13 mouse cellular contexts compared by ENCODE assay signal in the genomic region with DNA sequence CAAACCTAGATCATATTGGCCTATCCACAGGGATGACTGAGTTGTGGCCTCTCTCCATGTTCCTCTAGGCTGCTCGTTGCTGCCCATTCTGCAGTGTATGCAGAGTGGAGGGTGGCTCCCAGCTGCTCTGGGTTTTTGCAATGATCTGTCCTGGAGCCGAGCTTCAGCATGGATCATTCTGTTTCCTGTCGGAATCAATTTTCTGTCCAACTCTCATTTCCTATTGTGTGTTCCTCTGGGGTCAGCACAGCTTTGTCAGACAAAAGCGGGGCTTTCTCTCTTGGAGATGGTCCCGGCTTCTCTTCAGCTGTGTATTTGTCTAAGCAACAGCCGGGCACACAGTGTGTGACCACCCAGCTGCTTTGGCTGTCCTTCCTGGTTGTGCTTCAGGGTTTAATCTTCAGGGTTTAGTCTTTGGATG.
DNase-seq lines count a peak whose midpoint lies in the region; ATAC-seq lines count a peak whose summit lies in the region.
"Had no signal": no experiment of that assay in that cellular context is flagged by ENCODE, and none has a peak within 500 bp of the region (broad histone marks: within the 10 kb centered on the region; RNA-seq: fewer than 3 reads in every experiment).

No protein-coding gene starts in this region.

- H3K36me3 ChIP-seq in forebrain, embryonic 14.5 days (ENCODE audit: control insufficient read depth, insufficient read depth, low read length): no peaks in the 10 kb centered on the region
- H3K36me3 ChIP-seq in forebrain, embryonic 12.5 days (replicated peaks): no peaks in the 10 kb centered on the region
- no peaks in the 10 kb centered on the region; the same call in 1 of the 2 replicates for H3K36me3 ChIP-seq in embryonic facial prominence, embryonic 10.5 days (replicated peaks)
- no peaks in the 10 kb centered on the region for H3K36me3 ChIP-seq in midbrain, embryonic 13.5 days
- H3K36me3 ChIP-seq: G1E; limb, embryonic 13.5 days had no signal

- 64% methylated on average over 6 of the region's 6 CpGs for WGBS in forebrain, embryonic 14.5 days
- 64% methylated on average over 6 of the region's 6 CpGs for WGBS in forebrain, embryonic 12.5 days
- WGBS in embryonic facial prominence, embryonic 10.5 days: 63% methylated on average over 6 of the region's 6 CpGs
- WGBS in midbrain, embryonic 13.5 days: 29% methylated on average over 6 of the region's 6 CpGs

- H3K27ac ChIP-seq in forebrain, embryonic 14.5 days (ENCODE audit: low read depth, low read length): no peak overlapping the region
- no peak overlapping the region for H3K27ac ChIP-seq in forebrain, embryonic 12.5 days
- peak overlapping the region; percentile 51 for H3K27ac ChIP-seq in embryonic facial prominence, embryonic 10.5 days (replicated peaks)
- H3K27ac ChIP-seq in midbrain, embryonic 13.5 days: peak overlapping the region; percentile 3; the same call in 1 of the 2 replicates
- H3K27ac ChIP-seq: limb, embryonic 13.5 days had no signal

- no peak overlapping the region for H3K4me2 ChIP-seq in forebrain, embryonic 14.5 days (ENCODE audit: low read length)
- no peak overlapping the region for H3K4me2 ChIP-seq in forebrain, embryonic 12.5 days
- H3K4me2 ChIP-seq in midbrain, embryonic 13.5 days (replicated peaks): no peak overlapping the region
- H3K4me2 ChIP-seq: limb, embryonic 13.5 days had no signal

- no peak overlapping the region for H3K4me3 ChIP-seq in forebrain, embryonic 14.5 days (ENCODE audit: low read depth, low read length)
- H3K4me3 ChIP-seq in forebrain, embryonic 12.5 days (replicated peaks): no peak overlapping the region
- H3K4me3 ChIP-seq in embryonic facial prominence, embryonic 10.5 days: no peak overlapping the region
- no peak overlapping the region for H3K4me3 ChIP-seq in midbrain, embryonic 13.5 days (replicated peaks)
- H3K4me3 ChIP-seq: limb, embryonic 13.5 days had no signal

- H3K9me3 ChIP-seq in forebrain, embryonic 14.5 days (replicated peaks; ENCODE audit: control insufficient read depth, low read length): no peaks in the 10 kb centered on the region
- no peaks in the 10 kb centered on the region for H3K9me3 ChIP-seq in forebrain, embryonic 12.5 days
- H3K9me3 ChIP-seq in embryonic facial prominence, embryonic 10.5 days: no peaks in the 10 kb centered on the region
- H3K9me3 ChIP-seq in midbrain, embryonic 13.5 days: no peaks in the 10 kb centered on the region
- H3K9me3 ChIP-seq: G1E; limb, embryonic 13.5 days had no signal

- H3K27me3 ChIP-seq in forebrain, embryonic 14.5 days (replicated peaks; ENCODE audit: control insufficient read depth, insufficient read depth, low read length): no peaks in the 10 kb centered on the region
- no peaks in the 10 kb centered on the region for H3K27me3 ChIP-seq in forebrain, embryonic 12.5 days
- no peaks in the 10 kb centered on the region for H3K27me3 ChIP-seq in embryonic facial prominence, embryonic 10.5 days (replicated peaks; ENCODE audit: low read depth, poor library complexity, severe bottlenecking)
- 0 out of 2 replicates have a peak, but pooled peaks cover 2% of the 10 kb centered on the region for H3K27me3 ChIP-seq in midbrain, embryonic 13.5 days
- H3K27me3 ChIP-seq: limb, embryonic 13.5 days had no signal

- no peak overlapping the region for H3K9ac ChIP-seq in forebrain, embryonic 14.5 days (ENCODE audit: low read length)
- no peak overlapping the region for H3K9ac ChIP-seq in forebrain, embryonic 12.5 days
- no peak overlapping the region for H3K9ac ChIP-seq in midbrain, embryonic 13.5 days (replicated peaks)
- H3K9ac ChIP-seq: limb, embryonic 13.5 days had no signal

- H3K4me1 ChIP-seq in forebrain, embryonic 14.5 days (ENCODE audit: control insufficient read depth, insufficient read depth, low read length): peaks cover 5% of the 10 kb centered on the region; the same call in 1 of the 2 replicates
- H3K4me1 ChIP-seq in forebrain, embryonic 12.5 days: peaks cover 9% of the 10 kb centered on the region; the same call in 1 of the 2 replicates
- peaks cover 15% of the 10 kb centered on the region for H3K4me1 ChIP-seq in embryonic facial prominence, embryonic 10.5 days
- H3K4me1 ChIP-seq in midbrain, embryonic 13.5 days (replicated peaks): peaks cover 12% of the 10 kb centered on the region

- peak; percentile 31 for DNase-seq in forebrain, embryonic 14.5 days (ENCODE audit: low spot score)
- peak; percentile 5 for DNase-seq in layer of hippocampus, adult 9-11 months
- DNase-seq in layer of hippocampus, adult 8-10 months (ENCODE audit: low spot score in 2 of 2): no peak
- no peak for DNase-seq in embryonic facial prominence, embryonic 10.5 days (ENCODE audit: low spot score)
- no peak for DNase-seq in spleen, postnatal 4 days (ENCODE audit: low spot score in 2 of 2)
- DNase-seq: heart, adult 18-20 months; heart, postnatal 4 days; right cerebral cortex, postnatal 4 days had no signal

- ATAC-seq in forebrain, embryonic 14.5 days: 0 out of 2 replicates have a peak, but pooled peaks have one; percentile 37
- ATAC-seq in forebrain, embryonic 12.5 days (ENCODE audit: low FRiP score): no peak
- peak; percentile 69 for ATAC-seq in midbrain, embryonic 13.5 days
- ATAC-seq in monocyte, adult 5-6 weeks (replicated peaks; ENCODE audit: insufficient number of reproducible peaks, low FRiP score, low TSS enrichment, poor library complexity, severe bottlenecking): no peak

Comparison
In these comparisons a context has a peak if more than half of its experiments do, and no peak if none do; other contexts are left out.
1. ATAC-seq: peak in forebrain, embryonic 14.5 days (single experiment) and midbrain, embryonic 13.5 days (single experiment); none in forebrain, embryonic 12.5 days (single experiment) and monocyte, adult 5-6 weeks (single experiment).
2. DNase-seq: peak in forebrain, embryonic 14.5 days (single experiment) and layer of hippocampus, adult 9-11 months (single experiment); none in layer of hippocampus, adult 8-10 months (0 of 2), embryonic facial prominence, embryonic 10.5 days (single experiment) and spleen, postnatal 4 days (0 of 2).
3. H3K27ac ChIP-seq: peak in embryonic facial prominence, embryonic 10.5 days (single experiment) and midbrain, embryonic 13.5 days (single experiment); none in forebrain, embryonic 14.5 days (single experiment) and forebrain, embryonic 12.5 days (single experiment).